Mouse (Mus musculus): ENCODE measurements at regions not wholly inside any gene's neighbourhood (a gene's known extent, or its start where the extent isn't known, plus 50 kb on each side); places are given as distances from the start of the nearest gene placed in this dataset.
A peak's percentile ranks its signal among the peaks of the same experiment; 100 is the strongest.

GRCm38 (mm10) chr4:8928551-8929305 lies 689.9 kb upstream of the Car8 start:
- 65% methylated on average over 17 of the region's 17 CpGs for WGBS

GRCm38 (mm10) chr4:8927276-8927906 lies 688.5 kb upstream of the Car8 start:
- Histone ChIP-seq H3K27me3 (replicated peaks; ENCODE audit: control insufficient read depth, insufficient read depth, low read length) (no peaks in the 10 kb centered on the region), H3K9ac (ENCODE audit: low read depth, low read length) (no peak overlapping the region), H3K4me3 (ENCODE audit: low read length) (no peak overlapping the region), H3K4me2 (ENCODE audit: low read length) (no peak overlapping the region), H3K4me1 (ENCODE audit: control insufficient read depth, insufficient read depth, low read depth, low read length) (peaks cover 7% of the 10 kb centered on the region), H3K27ac (ENCODE audit: low read depth, low read length) (no peak overlapping the region), H3K36me3 (ENCODE audit: control insufficient read depth, insufficient read depth, low read length) (no peaks in the 10 kb centered on the region), H3K9me3 (ENCODE audit: control insufficient read depth, low read length) (no peaks in the 10 kb centered on the region; the same call in 1 of the 2 replicates)
- 43% methylated on average over 8 of the region's 8 CpGs for WGBS
- ATAC-seq: no peak

More at GRCm38 (mm10) chr4:8928551-8929305, 689.9 kb upstream of the Car8 start:
- Histone ChIP-seq H3K4me2 (ENCODE audit: low read length) (peak overlapping the region; percentile 12), H3K27ac (ENCODE audit: low read depth, low read length) (0 out of 2 replicates have a peak overlapping the region, but pooled peaks have one; percentile 35), H3K36me3 (ENCODE audit: control insufficient read depth, insufficient read depth, low read length) (no peaks in the 10 kb centered on the region), H3K27me3 (replicated peaks; ENCODE audit: control insufficient read depth, insufficient read depth, low read length) (no peaks in the 10 kb centered on the region), H3K9ac (ENCODE audit: low read depth, low read length) (no peak overlapping the region), H3K4me1 (ENCODE audit: control insufficient read depth, insufficient read depth, low read depth, low read length) (peaks cover 4% of the 10 kb centered on the region), H3K9me3 (ENCODE audit: control insufficient read depth, low read length) (no peaks in the 10 kb centered on the region; the same call in 1 of the 2 replicates), H3K4me3 (ENCODE audit: low read length) (no peak overlapping the region)
- ATAC-seq: peak; percentile 48; the same call in 1 of the 2 replicates

- no peak for ATAC-seq
- WGBS: 46% methylated on average over 9 of the region's 9 CpGs
Measured at GRCm38 (mm10) chr4:8926642-8927275, 687.9 kb upstream of the Car8 start.

GRCm38 (mm10) chr4:8922695-8923363 lies 684.0 kb upstream of the Car8 start:
- H3K4me3 ChIP-seq (ENCODE audit: low read length): no peak overlapping the region
- no peak overlapping the region for H3K27ac ChIP-seq (ENCODE audit: low read depth, low read length)
- H3K27me3 ChIP-seq (replicated peaks; ENCODE audit: control insufficient read depth, insufficient read depth, low read length): no peaks in the 10 kb centered on the region
- no peak overlapping the region for H3K9ac ChIP-seq (ENCODE audit: low read depth, low read length)
- WGBS: 43% methylated on average over 8 of the region's 8 CpGs
- H3K36me3 ChIP-seq (ENCODE audit: control insufficient read depth, insufficient read depth, low read length): no peaks in the 10 kb centered on the region
- no peak for ATAC-seq
- no peaks in the 10 kb centered on the region for H3K9me3 ChIP-seq (ENCODE audit: control insufficient read depth, low read length)
- peaks cover 19% of the 10 kb centered on the region for H3K4me1 ChIP-seq (ENCODE audit: control insufficient read depth, insufficient read depth, low read depth, low read length)
- H3K4me2 ChIP-seq (ENCODE audit: low read length): no peak overlapping the region

More at GRCm38 (mm10) chr4:8926642-8927275, 687.9 kb upstream of the Car8 start:
- no peak overlapping the region for H3K9ac ChIP-seq (ENCODE audit: low read depth, low read length)
- no peaks in the 10 kb centered on the region for H3K9me3 ChIP-seq (ENCODE audit: control insufficient read depth, low read length)
- H3K4me3 ChIP-seq (ENCODE audit: low read length): no peak overlapping the region
- H3K4me2 ChIP-seq (ENCODE audit: low read length): no peak overlapping the region
- no peaks in the 10 kb centered on the region for H3K36me3 ChIP-seq (ENCODE audit: control insufficient read depth, insufficient read depth, low read length)
- H3K4me1 ChIP-seq (ENCODE audit: control insufficient read depth, insufficient read depth, low read depth, low read length): peaks cover 13% of the 10 kb centered on the region
- no peaks in the 10 kb centered on the region for H3K27me3 ChIP-seq (replicated peaks; ENCODE audit: control insufficient read depth, insufficient read depth, low read length)
- no peak overlapping the region for H3K27ac ChIP-seq (ENCODE audit: low read depth, low read length)

GRCm38 (mm10) chr4:8921477-8922385 lies 682.9 kb upstream of the Car8 start:
- no peaks in the 10 kb centered on the region for H3K9me3 ChIP-seq (ENCODE audit: control insufficient read depth, low read length)
- H3K4me2 ChIP-seq (ENCODE audit: low read length): peak overlapping the region; percentile 56
- no peak overlapping the region for H3K27ac ChIP-seq (ENCODE audit: low read depth, low read length)
- peak; percentile 70 for ATAC-seq
- peaks cover 14% of the 10 kb centered on the region for H3K4me1 ChIP-seq (ENCODE audit: control insufficient read depth, insufficient read depth, low read depth, low read length)
- no peaks in the 10 kb centered on the region for H3K36me3 ChIP-seq (ENCODE audit: control insufficient read depth, insufficient read depth, low read length)
- WGBS: 7% methylated on average over 31 of the region's 31 CpGs
- H3K9ac ChIP-seq (ENCODE audit: low read depth, low read length): peak overlapping the region; percentile 15
- no peaks in the 10 kb centered on the region for H3K27me3 ChIP-seq (replicated peaks; ENCODE audit: control insufficient read depth, insufficient read depth, low read length)
- peak overlapping the region; percentile 26 for H3K4me3 ChIP-seq (ENCODE audit: low read length)

GRCm38 (mm10) chr4:8920306-8920705 lies 681.5 kb upstream of the Car8 start:
- no peak for ATAC-seq
- no peak overlapping the region for H3K4me3 ChIP-seq (ENCODE audit: low read length)
- no peaks in the 10 kb centered on the region for H3K36me3 ChIP-seq (ENCODE audit: control insufficient read depth, insufficient read depth, low read length)
- H3K27ac ChIP-seq (ENCODE audit: low read depth, low read length): no peak overlapping the region
- H3K4me1 ChIP-seq (ENCODE audit: control insufficient read depth, insufficient read depth, low read depth, low read length): peaks cover 14% of the 10 kb centered on the region
- no peaks in the 10 kb centered on the region for H3K27me3 ChIP-seq (replicated peaks; ENCODE audit: control insufficient read depth, insufficient read depth, low read length)
- 23% methylated on average over 2 of the region's 2 CpGs for WGBS
- no peaks in the 10 kb centered on the region for H3K9me3 ChIP-seq (ENCODE audit: control insufficient read depth, low read length)
- no peak overlapping the region for H3K9ac ChIP-seq (ENCODE audit: low read depth, low read length)
- H3K4me2 ChIP-seq (ENCODE audit: low read length): no peak overlapping the region

- H3K9ac ChIP-seq (ENCODE audit: low read depth, low read length): no peak overlapping the region
- no peak overlapping the region for H3K4me2 ChIP-seq (ENCODE audit: low read length)
- ATAC-seq: no peak
- H3K4me1 ChIP-seq (ENCODE audit: control insufficient read depth, insufficient read depth, low read depth, low read length): peaks cover 14% of the 10 kb centered on the region
- 70% methylated on average over 9 of the region's 9 CpGs for WGBS
- no peak overlapping the region for H3K4me3 ChIP-seq (ENCODE audit: low read length)
- H3K9me3 ChIP-seq (ENCODE audit: control insufficient read depth, low read length): no peaks in the 10 kb centered on the region
- no peaks in the 10 kb centered on the region for H3K36me3 ChIP-seq (ENCODE audit: control insufficient read depth, insufficient read depth, low read length)
- H3K27ac ChIP-seq (ENCODE audit: low read depth, low read length): no peak overlapping the region
- H3K27me3 ChIP-seq (replicated peaks; ENCODE audit: control insufficient read depth, insufficient read depth, low read length): no peaks in the 10 kb centered on the region
Measured at GRCm38 (mm10) chr4:8919366-8919984, 680.6 kb upstream of the Car8 start.
